Mouse (Mus musculus): ENCODE results near the gene Rnf151.
"Not testable (repeated sequence)": the region's sequence is repeated elsewhere in the genome, so short reads cannot be mapped to it uniquely, and the experiment has no call there.

Gene Rnf151

DNA sequence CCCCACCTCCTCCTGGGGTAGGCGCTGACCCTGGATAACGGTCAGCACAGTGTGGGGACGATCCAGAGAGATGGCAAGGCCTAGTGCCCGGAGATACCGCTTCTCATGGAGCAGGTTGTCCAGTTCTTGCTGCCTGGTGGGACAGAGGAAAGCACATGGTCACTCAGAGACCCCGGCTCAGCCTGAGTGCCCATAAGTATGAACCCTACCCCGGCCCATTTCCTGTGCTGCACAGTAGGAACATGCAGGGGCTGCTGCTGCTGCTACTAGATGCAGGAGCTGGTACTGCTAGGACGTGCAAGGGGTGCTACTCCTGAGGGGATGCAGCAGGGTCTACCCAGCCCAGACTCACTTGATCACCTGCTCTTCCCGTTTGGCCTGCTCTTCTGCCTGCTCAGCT, 16.6 kb downstream of the Rnf151 start:
- no peak for DNase-seq

DNA sequence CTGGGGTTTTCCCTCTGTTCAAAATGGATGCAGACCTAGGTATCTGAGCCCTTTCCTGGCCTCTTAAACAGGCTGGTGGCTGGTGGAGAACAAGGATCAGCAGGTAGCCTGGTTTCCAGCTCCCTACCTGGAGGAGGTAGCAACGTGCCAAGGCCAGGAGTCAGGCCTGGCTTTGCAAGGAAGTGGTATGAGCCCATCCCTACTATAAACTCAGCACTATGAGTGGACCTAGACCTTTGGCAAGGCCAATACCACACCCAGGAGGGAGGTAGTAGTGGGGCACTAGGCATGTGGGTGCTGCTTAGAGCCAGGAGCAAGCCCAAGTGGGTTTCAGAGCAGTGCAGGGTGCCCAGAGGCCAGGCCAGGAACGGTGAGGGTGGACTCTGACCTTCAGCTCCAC, 18.4 kb downstream of the Rnf151 start:
- no peak for DNase-seq

DNA sequence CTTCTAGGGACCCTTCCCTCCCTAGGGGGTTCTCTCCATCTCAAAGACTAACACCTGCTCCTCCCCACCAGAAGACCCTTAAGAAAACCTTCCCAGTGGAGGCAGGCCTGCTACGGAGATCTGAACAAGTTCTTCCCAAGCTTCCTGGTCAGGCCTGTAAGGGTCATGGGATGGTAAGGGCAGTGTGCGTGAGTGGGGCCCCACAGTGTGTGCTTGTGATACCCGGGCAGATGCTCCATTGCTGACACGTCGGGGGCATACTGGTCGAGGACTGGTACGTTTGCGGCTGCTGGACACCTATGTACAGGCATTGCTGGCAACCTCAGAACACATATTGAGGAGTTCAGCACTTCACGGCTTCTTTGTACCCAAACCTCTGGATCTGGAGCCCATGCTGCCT, 19.1 kb downstream of the Rnf151 start:
- no peak for DNase-seq

DNA sequence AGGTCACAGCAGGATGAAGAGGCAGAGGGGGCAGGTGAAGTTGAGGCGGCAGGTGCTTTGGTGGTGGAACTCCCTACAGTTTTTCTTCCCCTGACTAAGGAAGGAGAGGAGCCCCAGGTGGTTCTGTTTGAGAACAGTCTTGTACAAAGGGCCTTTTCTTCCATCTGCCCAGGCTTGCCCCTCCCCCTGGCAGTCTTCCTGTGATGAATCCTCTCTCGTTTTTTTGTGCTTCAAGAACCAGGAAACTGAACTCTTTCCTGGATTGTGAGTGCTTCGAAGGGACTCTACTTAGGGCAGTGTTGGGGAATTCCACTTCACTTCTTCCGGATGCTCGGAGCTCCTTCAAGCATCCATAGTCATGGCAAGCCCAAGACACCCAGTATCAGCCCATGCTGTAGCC, 19.9 kb downstream of the Rnf151 start:
- peak; percentile 46 for DNase-seq

DNA sequence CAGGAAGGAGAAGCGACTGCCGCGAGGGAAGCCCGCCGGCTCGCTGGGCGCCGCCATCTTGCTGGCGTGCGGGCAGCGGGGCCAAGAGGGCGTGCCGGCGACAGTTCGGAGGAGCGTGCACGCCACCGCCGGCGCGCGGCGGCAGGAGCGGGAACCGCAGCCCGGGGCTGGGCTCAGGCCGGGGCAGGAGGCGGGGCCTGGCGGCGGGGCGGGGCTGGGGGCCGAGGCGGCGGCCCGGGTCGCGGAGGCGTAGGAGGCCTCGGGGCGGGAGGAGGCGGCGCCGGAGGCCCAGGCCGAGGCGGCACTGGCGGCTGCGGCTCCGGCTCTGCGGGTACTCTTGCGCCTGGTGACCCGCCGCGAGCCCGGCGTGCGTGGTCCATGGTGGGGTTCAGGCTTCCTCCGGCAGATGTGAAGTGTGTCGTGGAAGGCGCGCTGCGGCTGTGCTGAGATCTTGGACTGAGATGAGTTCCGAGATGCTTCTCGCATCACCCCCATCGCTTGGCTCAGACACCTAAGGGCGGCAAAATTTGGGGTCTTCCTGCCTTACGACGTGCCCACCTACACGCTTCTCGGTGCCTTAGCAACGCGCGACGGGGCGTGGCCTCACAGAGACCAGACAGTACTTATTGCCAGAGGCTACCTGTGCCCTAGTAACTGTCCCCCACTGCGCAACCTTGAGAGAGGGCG, 21.7 kb downstream of the Rnf151 start, which contains the start of the genes Gfer and Noxo1:
Gene Gfer (minus strand): TSS at position 146 of the 687 bp plus-strand sequence.
Gene Noxo1 (plus strand): TSS at position 224 of the 687 bp plus-strand sequence.
- peak; percentile 95 for DNase-seq

DNA sequence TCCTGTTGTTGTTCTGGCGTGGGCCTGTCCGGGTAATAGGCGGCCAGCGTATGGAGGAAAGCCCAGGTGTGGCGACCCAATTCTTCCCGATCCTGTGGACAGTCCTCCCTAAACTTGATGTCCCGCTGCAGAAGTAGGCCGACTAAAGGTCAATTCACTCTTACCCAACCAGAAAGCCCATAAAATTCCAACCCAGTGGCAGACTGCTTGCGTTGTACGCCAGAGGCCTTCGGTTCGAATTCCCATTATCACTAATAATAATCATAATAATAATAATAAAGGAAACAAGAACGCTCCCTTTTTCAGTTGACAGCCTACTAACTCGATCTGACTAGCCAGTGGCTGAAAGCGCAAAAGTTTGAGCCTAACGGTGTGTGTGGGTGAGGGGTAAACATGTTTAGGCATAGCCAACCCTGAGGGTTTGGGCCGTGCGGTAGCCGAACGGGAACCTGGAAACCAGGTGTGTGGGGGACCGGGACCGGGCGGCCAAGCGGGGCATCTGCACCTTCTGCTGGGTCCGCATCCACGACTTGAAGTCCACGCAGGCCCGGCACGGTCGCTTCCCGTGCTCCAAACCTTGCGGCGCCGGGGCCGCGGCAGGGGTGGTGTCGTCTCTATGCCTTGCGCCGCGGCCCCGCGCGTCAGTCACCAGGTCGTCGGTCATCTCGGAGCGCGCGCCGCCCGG, 22.4 kb downstream of the Rnf151 start:
- DNase-seq, result no peak

DNA sequence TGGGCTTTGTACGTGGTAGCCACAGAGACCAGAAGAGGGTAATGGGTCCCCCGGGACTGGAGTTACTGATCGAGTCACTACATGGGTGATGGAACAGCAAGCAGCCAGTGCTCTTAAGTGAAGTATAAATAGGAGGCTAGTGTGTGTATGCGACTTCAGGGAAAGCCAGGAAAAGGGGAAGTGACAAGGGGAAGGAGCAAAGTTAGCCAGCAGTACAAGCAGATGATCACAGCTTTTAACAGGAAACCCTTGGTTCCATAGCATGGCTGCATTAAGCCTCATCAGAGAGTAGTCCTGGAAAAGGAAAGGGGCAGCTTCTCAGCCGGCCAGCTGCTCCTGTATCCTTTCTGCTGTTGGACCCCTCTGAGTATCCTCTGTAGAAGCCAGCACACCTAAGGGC, 25.5 kb downstream of the Rnf151 start:
- DNase-seq, result no peak

DNA sequence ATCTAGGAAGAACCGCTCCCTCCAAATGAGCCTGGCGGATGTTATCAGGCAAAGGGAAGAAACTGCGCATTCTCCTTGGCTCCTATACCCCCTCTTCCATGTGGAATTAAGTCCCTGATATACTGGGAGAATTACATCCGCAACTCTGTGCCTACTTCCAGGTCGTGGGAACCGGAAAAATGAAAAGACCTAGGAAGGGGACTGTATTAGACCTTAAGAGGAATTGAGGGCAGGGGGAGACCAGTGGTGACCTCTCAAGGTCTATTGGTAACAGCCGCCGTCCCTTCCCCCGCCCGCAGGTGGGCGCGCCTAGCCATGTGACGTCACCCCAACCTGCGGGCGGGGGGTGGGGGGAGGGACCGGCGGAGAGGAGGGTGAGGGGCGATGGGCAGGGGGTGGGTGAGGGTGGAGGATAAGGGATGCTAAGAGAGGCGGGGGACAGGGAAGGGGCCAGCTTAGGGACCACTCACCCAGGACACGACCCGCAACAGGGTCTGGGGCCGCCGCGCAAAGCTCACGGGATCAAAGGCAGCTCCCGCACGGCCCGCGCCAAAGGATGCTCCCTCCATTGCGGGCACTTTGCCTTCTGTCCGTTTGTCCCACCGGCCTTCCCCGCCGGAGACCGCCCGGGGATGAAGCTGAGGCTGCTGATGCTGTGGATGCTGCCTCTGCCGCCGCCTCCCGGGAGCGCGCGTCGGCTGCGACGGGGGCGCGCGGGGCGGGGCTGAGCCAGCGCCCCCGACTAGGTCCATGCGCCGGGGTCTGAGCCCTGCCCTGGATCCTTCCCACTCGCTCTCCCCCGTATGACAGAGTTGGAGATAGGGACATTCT, 28.4 kb downstream of the Rnf151 start, which contains the start of gene Syngr3:
Gene Syngr3 (minus strand): TSS at position 705 of the 831 bp plus-strand sequence.
- no peak for DNase-seq

DNA sequence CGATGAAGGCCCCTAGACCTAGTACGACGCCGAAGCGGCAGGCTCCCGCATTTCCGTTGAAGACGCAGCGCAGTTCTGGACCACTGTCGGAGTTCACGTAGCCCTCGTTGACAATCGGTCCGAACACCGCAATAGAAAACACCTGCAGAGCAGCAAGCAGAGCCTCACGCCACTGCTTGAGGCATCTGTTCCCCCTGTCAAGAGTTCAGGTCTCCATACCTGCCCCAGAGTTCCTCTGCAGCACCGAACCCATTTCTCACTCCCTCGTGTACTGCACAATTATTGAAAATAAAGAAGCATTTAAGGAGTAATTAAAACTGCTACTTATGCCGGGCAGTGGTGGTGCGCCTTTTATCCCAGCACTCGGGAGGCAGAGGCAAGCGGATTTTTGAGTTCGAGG, 30.3 kb downstream of the Rnf151 start:
- no peak for DNase-seq

DNA sequence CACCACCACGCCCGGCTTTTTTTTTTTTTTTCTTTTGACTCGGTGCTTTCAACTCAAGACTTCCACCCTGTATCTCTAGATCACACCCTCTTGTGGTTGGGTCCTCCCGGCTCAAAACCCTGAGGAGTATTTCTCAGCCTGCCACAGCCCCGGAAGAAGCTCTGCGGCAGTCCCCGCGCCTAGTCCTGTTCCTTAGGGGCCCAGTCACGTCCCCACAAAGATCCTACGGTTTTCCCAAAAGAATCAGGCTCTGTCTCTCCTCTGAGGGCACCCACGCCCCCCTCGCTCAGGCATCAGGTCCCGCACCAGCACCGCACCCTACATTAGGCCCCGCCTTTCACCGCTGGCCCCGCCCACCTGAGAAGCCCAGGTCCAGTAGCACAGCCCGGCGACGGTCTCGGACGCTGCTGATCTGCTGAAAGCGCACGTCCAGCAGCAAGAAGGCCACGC, 30.7 kb downstream of the Rnf151 start:
- peak; percentile 75 for DNase-seq

DNA sequence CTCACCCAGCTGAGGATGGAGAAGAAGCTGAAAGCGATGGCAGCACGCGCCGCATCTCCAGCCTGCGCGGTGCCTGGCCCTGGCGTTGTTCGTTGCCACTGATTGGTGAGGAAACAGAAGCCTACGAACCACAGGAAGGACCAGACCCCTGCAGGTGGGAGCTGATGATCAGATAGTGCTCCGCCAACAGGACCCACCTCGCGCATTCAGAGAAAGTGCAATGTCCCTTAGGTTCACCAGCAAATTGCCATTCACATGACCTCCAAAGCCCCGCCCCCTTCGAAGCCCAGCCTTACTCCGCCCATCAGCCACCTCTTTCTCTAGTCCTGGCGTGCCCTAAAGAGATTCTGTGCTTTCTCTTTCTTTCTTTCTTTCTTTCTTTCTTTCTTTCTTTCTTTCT, 31.3 kb downstream of the Rnf151 start:
- DNase-seq, result peak; percentile 68

DNA sequence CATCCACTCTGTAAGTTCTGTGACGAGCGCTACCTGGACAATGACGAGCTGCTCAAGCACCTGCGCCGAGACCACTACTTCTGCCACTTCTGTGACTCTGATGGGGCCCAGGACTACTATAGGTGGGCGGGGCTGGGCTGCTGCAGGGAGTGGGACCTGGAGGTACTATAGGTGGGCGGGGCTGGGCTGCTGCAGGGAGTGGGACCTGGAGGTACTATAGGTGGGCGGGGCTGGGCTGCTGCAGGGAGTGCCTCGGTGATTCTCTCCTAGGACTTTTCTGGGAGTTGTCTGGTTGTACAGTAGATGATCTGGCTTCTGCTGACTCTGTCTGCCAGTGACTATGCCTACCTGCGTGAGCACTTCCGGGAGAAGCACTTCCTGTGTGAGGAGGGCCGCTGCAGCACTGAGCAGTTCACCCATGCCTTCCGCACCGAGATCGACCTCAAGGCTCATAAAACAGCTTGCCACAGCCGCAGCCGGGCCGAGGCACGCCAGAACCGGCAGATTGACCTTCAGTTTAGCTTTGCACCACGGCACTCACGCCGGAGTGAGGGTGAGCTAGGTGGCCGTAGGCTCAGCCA, 40.3 kb downstream of the Rnf151 start:
- DNase-seq, result no peak

DNA sequence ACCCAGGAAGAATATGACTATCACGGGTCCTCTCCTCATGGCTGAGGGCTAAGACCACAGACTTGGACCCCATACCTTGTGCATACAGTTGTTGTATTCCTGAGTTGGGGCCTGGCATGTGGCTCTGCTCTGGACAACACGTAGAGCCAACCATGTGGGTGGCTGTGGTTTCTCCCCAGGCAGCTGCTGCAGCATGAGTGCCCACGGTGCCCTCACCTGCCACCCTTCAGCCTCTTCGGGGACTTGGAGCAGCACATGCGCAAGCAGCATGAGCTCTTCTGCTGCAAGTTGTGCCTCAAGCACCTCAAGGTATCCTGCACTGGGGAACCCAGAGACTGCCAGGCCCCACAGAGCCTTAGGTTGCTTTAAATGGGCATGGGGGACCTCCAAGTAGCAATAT, 41.0 kb downstream of the Rnf151 start:
- no peak for DNase-seq

DNA sequence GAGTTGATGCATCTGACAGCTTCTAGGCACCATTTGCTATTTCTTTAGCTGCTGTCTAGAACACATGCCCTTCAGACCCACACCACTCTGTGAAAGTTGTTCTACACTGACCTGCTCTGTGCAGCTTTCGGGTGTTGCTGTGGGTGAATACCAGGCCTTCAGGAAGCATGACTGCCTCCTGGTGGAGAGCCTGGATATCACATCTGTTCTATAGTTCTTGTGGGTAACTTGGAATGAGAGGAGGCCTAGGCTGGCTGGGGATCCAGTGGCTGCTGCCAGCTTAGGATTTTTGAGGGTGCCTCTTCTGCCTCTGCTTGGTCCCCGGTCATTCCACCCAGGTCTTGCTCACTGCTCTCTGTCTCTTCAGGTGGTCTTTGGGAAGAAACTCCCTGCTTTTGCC, 41.7 kb downstream of the Rnf151 start:
- peak; percentile 82 for DNase-seq

DNA sequence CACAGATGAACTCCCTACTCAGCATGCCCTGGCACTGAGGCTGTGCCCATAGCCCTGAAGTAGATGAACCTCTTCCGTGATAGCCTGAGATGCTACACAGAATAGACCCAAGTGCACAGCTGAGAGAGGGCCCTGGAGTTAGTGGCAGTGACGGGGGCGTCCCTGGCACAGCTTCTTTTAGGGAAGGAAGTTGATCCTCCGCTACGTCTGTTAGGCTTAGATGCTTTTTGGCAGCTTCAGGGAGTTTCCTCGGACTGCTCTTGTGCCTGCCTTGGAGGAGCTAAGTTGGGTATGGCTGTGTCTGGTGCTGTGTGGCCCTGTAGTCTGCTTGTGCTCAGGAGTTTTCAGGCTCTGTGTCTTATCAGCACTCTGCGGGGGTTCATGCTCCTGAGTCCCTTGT, 43.6 kb downstream of the Rnf151 start:
- no peak for DNase-seq

DNA sequence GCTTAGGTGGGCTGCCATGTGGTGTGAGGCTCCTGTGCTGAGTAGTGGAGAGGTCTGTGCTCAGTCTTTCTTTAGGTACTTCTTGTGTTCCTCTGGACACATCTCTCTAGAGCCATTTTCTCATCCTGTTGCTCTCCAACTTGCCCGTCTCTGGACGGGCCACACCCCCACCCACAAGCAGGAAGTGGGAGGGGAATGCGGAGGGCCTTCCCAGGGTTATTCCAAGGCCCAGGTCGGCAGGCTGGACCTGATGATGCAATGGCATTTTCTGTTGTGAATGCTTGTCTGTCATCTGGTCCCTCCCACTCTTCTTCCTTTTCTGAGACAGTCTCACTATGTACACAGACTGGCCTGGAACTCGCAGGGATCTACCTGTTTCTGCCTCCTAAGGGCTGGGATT, 45.7 kb downstream of the Rnf151 start:
- peak; percentile 68 for DNase-seq

DNA sequence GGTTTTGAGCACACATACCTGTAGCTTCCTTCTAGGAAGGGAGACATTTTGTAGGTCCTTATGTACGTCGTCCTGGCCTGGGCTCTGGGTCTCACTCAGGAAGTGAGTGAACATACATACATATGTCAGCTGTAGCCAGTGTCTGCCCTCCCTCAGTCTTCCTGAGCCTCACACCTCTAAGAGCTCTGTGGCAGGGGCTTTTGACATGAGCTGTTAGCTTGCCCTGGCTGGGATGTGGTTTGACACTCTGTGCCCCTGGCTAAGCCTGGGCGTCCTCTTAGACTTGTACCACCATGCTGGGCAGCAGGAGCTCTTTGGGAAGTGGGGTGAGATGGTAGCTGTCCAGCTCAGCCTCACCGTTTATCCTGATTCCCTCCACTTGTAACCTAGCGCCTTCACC, 46.5 kb downstream of the Rnf151 start:
- DNase-seq, result no peak

DNA sequence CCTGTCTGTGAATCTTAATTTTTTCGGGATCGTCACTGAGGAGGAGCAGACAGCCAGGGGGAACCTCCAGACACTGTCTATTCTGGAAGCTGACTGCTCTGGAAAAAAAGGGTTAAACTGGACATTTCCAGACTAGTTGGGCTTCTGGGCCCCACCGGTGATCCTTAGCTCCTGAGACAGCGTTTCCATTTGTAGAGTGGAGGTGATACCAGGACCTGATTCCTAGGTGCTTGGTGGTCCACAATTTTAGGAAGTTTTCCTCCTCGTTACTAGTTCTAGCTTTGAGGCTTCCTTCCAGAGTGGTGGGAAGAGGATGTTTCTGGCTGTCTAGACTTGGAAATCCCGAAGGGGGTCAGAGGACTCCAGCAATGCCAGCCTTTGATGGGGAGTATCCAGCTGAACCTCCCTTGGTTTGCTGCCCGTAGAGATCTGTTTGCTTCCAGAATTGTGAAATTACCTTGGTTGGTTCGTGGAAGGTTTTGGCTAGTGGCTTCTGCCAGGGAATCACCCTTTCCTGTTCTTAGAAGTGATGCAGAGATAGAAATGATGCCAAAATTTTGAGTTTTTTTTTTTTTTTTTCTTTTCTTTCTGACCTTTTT, 47.5 kb downstream of the Rnf151 start:
- no peak for DNase-seq

DNA sequence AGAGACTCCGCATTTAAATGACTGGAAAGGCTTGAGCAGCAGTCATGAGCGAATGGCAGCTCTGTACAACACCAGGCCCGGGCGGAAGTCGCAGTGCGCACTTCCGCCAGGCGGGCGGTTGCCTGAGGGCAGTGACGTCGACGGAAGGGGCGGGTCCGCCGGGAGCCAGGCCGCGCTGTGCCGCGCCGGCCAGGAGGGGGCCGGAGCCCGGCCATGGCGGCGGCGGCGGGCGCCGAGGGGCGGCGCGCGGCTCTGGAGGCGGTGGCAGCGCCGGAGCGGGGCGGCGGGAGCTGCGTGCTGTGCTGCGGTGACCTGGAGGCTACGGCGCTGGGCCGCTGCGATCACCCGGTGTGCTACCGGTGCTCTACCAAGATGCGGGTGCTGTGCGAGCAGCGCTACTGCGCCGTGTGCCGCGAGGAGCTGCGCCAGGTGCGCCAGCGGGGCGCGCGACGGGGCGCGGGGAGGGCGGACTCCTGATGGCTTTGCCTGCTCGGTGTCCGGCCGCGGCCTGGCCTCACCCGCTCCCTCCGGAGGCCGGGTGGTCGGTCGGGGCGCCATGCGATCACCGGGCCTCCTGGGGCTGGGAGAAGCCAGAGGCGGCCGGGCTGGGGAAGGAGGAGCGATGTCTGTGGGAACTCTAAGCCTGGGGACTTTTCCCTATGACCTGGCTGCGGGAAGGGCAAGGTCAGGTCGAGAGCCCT, 48.2 kb downstream of the Rnf151 start, which contains the start of gene Zfp598:
Gene Zfp598 (plus strand): TSS at position 143 of the 701 bp plus-strand sequence.
- DNase-seq, result peak; percentile 98

DNA sequence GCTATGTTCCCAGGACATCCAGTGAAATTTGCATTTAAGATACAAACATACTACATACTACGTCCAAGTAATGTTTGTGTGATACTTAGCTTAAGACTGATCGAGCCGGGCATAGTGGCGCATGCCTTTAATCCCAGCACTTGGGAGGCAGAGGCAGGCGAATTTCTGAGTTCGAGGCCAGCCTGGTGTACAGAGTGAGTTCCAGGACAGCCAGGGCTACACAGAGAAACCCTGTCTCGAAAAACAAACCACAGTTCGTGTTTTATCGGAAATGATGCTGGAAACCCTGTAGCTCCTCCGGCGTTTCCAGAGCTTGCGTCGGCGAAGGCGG, 48.7 kb downstream of the Rnf151 start:
- not testable (repeated sequence) for DNase-seq

DNA sequence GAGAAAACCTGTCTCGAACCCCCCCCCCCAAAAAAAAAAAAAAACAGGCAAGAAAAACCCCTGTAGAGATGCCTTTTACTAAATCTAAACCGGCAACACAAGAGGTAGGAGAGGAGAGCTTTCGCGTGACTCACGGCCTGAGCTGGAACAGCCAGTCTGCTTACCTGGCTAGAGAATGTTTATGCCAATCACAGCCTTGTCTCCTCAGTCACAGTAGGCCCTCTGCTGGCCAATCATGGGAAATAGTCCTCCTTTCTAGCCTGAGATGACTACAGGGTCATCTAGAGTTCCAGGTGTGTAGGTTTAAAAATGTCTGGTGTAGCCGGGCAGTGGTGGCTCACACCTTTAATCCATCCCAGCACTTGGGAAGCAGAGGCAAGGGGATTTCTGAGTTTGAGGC, 50.4 kb downstream of the Rnf151 start:
- DNase-seq, result peak; percentile 80

DNA sequence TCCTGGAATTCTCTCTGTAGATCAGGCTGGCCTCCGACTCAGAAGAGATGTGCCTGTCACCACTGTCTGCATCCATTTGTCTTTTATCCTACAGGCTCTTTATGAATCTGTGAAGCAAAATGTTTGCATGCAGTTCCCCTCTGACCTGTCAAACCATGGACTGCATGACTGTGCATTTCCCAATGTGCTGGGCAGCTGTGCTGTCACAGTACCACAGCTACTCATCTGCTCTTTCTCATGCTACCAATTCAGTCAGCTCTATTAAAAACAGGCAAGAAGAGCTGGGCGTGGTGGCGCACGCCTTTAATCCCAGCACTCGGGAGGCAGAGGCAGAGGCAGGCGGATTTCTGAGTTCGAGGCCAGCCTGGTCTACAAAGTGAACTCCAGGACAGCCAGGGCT, 50.9 kb downstream of the Rnf151 start:
- DNase-seq, result not testable (repeated sequence)

Measured in kidney, postnatal 10 days (tissue).